Mouse (Mus musculus) gastrocnemius, postnatal 10 days (tissue): ENCODE measurements around the gene Slc16a5. TPM values are rescaled to one million over a fixed set of nuclear protein-coding genes. Genes with fewer than 3 reads are reported as not detected.
"Not testable (repeated sequence)": the region's sequence is repeated elsewhere in the genome, so short reads cannot be mapped to it uniquely, and the experiment has no call there.

ENCODE experiments used
- DNase-seq: peaks from one replicate; pipeline ENCODE4 v3.0.0; 2021; ENCODE audit warnings: mixed read lengths
- total RNA-seq, 2 experiments: library from RNA; stranded (reverse); gene quantifications; 2 replicates each; pipeline ENCODE4 v1.2.3; 2021

Gene Slc16a5
- total RNA-seq, 2 experiments from 2014 or later, result not detected

DNA sequence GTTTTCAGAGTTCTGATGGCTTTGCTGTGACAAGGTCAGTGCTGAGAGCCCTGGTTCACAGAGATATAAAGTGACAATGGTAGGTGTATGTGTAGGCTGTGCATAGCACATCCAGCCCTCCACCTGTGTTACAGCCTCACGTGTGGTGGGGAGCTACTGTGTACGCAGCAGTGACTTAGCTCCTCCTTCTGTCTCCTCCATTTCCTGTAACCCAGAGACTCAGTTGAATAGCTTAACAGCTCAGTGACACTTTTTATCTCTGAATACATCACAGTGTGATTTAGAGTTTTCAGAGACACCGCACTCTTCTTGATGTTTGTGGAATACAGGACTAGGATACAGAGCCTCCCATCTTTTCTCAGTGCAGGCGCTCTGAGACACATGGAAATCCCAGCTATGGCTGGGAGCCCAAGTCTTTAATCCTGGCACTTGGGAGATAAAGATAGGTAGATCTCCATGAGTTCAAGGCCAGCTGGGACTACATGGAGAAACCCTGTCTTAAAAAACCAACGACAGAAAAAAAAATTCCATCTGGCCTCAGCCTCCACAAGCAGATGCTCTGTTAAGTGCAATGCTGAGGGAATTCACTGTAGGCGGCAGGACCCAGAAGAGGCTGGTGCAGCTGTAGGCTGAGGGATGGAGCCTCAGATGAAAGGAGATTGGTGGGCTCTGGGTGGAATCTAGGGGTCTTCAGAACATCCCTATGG lies 19.4 kb downstream of the Slc16a5 start:
- DNase-seq, result no peak

DNA sequence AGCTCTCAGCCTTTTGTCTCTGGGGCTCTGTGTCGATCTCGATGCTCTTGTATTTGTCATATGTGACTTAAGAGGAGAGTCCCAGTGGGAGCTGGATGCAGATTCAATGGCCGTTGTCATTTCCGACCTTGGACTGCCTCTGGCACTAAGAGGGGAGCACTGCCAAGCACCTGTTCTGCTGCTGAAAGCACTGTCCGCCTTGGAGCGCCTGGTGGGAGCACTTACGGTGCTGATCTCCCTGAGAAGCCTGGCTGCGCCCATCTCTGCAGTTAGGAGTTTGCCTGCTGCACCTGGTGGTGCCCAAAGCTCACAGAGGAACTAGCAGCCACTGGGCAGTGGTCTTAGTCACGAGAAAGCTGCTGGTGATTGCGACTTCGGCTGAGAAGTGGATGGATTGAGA lies 21.0 kb downstream of the Slc16a5 start:
- no peak for DNase-seq

DNA sequence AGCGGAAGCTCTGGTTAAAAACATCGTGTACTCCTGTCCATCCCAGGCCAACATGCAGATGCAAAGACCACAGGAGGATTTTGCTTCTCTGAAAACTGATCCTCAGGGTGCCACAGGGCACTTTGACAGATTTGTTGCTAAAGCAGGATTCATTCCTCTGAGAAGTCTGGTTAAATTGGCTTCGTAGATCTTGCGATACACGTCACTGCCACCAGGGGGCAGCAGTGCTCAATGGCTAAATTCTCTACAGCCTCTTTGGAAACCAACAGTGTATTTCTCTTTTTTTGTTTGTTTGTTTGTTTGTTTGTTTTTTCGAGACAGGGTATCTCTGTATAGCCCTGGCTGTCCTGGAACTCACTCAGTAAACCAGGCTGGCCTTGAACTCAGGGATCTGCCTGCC lies 21.5 kb downstream of the Slc16a5 start:
- DNase-seq, result peak; percentile 82

DNA sequence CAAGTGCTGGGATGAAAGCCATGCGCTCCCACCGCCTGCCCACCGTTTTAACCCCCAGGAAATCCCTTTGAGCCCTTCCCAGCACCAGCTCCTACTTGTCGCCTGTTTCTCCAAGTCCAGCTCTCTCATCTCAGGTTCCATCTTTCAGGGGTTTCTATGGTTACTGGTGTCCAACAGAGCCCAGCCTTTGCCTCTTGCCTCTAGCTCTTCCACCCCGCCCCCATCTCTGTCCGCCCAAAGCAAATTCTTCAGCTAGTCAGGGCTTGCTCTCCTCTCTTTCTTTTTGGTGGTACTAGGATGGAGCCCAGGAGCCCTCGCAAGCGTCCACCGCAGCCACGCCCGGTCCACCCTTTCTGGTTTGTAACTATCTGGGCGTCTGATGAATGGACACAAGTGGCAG lies 22.9 kb downstream of the Slc16a5 start:
- no peak for DNase-seq

DNA sequence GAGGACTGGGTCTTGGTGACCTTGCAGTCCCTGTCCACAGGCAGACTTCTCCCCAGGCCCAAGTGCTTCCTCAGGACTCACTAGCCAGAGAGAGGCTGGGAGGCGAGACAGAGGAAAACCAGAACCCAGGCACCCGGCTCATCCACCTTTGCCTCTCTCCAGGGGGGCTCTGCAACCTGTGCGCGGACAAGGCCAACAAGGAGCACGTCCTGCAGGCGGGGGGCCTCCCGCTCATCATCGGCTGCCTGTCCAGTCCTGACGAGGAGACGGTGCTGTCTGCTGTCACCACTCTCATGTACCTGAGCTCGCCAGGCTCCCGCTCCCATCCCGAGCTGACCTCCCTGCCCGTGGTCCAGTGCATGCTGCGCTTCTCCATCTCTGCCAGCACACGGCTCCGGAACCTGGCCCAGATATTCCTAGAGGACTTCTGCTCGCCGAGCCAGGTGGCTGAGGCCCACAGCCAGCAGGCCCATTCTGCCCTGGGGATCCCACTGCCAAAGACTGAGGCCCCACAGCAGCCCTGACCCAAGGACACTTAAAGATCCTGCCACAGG lies 26.4 kb downstream of the Slc16a5 start:
- no peak for DNase-seq

DNA sequence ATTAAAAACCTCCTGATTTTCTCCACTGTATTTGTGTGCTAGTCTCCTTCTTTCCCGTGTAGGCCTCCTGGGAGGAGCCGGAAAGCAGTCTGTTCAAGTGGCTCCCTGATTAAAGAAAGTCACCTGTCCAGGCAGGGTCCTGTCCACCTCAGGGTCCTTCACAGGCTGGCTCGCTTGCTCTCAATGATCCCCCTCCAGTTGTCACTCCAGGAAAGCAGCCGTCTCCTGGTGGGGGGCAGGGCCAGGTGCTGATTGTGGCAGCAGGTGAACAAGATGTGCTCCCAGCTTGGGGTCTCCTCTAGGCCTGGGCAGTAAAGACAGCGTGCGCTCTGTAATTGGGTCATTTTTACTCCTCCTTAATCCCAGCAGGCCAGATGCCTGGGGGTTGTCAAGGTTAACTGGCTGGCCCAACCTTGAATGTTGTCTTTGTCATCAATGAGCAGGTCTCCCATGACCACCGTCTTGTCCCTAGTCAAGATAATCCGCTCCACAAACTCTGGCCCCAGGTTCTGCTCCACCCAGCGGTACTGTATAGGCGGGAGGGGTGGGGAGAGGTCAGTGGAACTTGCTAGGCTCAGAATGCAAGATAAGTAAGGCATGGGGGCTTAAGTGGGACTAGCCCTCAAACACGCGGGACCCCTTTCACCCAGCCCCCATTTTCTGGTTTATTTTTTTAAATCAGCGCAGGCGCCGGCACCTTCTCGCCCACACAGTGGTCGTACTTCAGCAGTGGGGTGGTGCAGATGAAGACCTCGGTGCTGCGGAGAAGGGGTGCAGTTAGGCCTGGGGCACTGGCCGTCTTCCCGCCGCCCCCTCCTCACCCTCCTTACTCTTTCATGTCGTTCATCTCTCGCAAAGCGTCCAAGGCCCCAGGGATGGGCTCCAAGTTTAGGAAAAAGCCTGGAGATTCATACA lies 28.4 kb downstream of the Slc16a5 start:
- no peak for DNase-seq

DNA sequence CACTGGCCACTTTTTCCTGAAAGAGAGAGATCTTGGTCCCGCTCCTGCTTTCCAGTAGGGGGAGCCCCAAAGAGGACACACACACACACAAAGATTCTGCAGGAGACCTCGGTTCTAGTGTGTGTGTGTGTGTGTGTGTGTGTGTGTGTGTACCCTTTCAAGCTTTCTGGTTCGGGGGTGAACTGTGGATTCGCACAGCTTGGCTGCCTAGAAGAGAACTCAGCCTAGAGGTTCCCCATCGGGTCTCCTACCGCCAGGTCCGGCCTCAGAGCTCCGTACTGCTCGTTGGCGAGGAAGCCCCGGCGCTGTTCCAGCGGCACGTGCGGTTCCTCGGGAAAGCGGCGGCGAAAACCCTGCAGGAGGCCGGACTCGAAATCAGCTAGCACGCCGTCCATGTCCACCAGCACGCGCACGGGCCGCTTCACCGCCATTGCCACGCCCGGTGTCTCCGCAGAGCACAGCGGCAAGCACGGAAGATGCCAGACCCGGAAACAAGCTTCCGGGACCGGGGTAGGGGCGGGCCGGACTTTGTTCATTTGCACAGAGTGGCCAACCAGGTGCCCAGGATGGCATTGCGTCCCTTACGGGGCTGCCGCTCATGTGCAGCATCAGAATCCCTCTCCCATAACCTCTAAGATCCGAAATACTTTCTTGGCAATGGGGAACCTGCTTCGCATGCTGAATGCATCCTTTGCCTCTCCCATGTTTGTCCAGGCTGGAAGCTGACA lies 29.2 kb downstream of the Slc16a5 start, which contains the start of gene Nt5c:
Gene Nt5c (minus strand): TSS at position 507 of the 728 bp plus-strand sequence.
- peak; percentile 72 for DNase-seq

DNA sequence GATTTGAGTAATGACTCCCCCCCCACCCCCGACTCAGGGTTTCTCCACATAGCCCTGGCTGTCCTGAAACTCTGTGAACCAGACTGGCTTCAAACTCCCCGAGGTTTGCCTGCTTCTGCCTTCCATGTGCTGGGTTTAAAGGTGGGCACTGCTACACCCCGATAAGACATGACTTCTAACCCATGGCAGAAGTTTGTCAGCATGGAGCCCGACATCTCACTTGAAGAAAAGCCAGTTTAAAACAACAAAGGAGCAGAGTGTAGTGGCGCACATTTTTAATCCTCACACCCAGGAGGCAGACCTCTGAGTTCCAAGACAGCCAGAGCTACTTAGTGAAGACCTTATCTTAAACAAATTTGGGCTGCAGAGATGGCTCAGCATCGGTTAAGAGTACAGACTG lies 30.1 kb downstream of the Slc16a5 start:
- no peak for DNase-seq

DNA sequence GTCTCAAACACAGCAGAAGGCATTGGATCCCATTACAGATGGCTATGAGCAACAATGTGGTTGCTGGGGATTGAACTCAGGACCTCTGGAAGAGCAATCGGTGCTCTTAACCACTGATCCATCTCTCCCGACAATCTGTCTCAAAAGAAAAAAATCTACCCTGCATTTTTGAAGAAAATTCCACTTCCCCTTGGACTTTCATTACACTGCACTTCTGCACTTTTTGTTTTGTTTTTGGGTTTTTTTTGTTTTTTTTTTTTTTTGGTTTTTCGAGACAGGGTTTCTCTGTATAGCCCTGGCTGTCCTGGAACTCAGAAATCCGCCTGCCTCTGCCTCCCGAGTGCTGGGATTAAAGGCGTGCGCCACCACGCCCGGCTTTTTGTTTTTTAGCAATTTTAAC lies 34.3 kb downstream of the Slc16a5 start:
- not testable (repeated sequence) for DNase-seq

DNA sequence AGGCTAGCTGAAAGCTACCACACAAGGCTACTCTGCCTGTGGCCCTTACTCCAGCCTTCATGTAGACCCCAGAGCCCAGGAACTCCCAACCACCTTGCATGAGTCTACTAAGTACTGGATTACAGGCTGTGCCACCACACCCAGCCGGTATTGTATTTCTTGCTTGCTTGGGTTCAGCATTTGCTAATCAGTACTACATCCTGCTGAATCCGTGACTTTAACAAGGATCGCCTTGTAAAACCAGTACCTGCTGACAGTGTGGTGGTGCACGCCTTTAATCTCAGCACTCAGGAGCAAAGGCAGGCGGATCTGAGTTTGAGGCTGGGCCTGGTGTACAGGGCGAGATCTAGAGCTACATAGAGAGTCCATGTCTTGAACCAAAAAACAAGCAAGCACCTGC lies 40.4 kb downstream of the Slc16a5 start:
- no peak for DNase-seq

DNA sequence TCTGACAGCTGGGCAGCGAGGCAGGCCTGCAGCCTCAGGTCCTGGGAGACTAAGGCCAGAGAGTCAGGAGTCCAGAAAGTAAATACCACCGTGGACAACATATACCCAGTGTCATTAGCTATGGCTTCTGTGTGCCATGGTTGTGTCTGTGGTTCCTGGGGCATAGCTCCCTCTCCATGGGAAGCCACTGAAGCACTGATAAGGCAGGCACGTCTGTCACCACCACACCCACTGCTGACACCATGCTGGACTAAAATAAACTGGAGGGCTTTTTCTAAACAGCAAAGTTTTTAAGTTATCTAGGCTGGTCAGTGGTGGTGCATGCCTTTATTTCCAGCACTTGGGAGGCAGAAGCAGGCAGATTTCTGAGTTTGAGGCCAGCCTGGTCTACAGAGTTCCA lies 44.3 kb downstream of the Slc16a5 start:
- no peak for DNase-seq

DNA sequence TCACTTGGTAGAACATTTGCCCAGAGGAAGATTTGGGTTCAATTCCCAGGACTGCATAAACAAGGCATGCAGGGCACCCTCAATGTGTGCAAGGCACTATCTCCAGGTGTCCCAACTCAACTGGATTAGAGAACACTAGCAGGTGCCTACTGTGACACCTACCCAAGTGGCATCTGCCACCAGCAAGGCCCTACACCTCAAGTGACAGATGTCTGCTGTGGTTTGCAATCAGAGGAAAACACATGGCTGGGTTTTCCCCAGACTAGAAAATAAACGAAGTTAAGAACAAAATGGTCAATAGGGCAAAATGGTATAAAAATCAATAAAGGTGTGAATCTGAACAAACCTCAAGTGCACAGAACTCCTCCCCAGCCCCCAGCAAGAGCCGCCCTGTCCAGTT lies 45.8 kb downstream of the Slc16a5 start:
- no peak for DNase-seq

DNA sequence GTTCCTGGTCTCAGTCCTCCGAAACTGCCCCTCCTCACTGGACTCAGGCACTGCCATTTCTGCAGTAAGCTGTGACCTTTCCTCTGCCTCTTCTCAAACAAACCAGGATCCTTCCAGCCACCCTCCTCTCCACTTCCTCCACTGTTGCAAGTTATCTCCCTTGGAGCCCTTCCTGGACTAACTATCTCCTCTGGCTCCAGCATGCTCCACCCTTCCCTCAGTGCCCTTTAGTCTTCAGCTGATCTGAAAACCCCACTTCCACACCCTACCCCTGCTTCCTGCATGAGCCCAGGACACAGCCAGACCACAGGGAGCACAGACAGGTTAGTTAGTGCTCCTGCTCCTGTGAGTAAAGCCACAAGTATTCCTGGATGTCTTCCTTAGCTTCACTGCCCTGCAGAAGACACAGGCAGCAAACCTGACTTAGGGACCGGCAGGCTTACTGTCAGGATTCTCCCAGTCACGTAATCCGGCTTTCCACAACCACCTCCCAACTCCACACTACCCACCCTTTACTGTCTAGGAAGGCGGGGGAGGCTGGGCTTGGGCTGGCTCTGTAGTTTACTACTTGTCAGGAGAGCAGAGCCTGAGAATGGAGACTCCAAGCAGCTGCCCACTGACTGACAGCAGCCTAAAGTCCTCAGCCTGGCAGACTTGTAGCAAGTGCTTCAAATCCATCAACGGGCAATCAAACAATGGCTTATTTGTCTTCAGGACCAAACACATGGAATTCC lies 47.7 kb downstream of the Slc16a5 start:
- DNase-seq, result no peak

DNA sequence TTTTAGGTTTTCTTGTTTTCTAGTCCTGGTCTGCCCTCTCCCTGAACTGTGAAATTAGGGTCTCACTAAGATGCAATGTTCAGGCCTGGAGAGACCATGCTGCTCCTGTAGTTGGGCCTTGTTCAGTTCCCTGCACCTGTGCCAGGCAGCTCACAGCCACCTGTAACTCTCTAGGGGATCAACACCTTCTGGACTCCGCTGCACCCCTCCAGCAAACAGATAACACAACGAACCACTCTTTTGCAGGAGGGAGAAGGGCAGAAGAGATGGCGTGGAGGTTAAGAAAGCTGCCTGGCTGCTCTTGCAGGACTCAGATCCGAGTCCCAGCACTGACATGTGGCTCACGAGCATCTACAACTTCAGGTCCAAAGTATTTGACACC lies 48.2 kb downstream of the Slc16a5 start:
- DNase-seq, result no peak

DNA sequence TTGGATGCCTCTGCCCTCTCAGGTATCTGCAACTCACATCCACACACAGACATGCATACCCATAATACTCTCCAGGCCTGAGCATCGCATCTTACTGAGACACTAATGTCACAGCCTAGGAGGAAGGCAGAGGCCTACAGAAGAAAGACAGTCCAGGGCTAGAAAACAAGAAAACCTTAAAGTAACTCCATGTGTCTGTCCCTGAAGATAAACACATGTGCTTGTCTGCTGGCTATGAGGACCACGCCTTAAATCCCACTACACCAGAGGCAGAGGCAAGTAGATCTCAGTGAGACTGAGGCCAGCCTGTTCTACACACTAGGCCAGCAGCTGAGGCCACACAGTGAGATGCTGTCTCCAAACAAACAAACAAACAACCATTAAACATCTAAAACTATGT lies 48.8 kb downstream of the Slc16a5 start:
- DNase-seq, result no peak

DNA sequence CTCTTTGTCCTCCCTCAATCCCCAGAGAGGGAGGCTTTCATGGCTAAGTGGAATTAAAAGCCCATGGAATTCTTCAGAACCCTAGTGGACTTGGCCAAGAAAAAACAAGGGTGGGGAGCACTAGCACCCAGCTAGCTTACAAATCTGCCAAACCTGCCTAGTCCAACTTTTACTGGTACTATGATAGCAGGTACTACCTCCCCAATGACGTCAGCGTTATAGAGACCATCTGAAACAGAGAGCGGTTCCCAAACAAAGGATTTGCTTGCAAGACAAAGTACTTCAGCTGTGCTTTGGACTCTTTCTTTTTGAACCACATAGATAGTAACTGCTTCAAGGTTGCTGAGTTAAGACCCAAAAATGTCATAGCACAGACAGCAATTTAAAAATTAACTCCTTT lies 49.7 kb downstream of the Slc16a5 start:
- DNase-seq, result no peak

DNA sequence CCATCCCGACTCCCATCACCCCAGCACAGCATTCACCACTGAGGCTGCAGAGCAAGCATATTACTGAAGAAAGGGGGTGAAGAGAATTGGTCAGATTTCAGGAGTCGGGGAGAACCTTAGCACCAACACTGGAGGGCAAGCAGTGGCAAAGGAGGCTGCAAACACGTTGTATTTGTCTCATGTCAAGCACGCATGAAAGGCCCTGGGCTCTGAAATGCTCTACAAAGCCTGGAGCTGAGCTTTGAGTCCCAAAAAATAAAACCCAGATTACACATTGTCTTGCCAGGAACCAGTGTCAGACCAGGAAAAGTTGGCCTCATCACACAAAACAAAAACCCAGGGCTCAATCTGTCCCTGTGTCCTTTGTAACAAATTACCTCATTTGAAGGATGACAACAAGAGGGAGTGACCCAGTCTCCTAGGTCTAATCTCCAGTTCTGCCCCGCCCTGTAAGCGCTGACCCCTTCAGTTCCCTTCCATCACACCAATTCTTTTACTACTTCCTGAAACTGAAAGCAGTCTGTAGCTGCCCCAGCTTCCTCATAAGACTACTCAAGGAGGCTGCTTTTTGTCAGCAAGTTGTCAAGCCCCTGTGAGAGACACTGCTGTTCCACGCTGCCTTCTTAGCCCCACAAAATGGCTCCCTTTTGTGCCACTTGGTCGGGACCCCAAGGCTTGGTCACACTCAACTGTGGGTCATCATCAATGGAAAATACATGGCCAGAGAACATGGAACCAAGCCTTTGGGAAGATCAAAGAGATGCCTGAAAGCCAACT lies 50.3 kb downstream of the Slc16a5 start:
- no peak for DNase-seq

DNA sequence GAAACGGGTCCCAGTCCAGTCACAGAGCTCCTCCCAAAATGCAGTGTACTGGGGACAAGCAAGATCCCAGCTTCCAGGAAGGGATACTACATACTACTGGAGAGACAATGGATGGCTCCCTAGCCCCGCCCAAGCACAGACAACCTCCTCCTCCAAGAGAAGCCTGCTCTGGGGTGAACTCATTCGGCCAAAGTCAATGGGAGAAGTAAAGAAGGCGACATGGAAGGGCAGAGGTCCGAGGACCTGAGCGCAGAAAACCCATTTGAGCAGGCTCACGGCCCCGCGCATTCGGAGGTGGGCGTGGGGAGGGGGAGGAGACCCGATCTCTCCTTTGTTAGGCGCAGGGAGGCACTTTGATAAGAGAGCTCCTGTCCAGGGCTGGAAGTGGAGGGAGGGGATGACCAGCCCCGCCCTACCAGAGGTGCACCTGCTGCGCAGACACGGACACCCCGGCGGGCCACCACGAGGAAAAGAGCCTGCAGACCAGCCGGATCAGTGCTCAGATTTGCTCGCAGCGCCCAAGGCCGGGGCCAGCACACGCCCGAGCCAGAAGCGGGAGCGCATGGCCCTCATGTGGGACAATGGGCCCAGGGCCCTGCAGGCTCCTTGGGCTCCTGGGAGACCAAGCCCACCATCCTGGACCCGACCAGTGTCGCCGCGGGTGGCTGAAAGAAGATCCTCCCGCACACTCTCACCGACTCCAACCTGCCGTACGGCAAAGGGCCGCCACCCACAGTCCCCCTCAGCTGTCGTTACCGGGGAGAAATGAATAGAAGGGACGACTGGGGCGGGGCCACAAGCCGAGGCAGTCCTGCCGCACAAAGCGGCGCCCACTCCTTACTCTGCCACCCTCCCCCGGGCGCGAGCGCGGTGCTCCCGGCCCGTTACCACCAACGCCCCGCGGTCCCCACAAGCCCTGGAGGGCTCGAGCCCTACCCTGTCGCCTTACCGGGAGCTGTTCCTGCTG lies 51.3 kb downstream of the Slc16a5 start:
- DNase-seq, result peak; percentile 55

DNA sequence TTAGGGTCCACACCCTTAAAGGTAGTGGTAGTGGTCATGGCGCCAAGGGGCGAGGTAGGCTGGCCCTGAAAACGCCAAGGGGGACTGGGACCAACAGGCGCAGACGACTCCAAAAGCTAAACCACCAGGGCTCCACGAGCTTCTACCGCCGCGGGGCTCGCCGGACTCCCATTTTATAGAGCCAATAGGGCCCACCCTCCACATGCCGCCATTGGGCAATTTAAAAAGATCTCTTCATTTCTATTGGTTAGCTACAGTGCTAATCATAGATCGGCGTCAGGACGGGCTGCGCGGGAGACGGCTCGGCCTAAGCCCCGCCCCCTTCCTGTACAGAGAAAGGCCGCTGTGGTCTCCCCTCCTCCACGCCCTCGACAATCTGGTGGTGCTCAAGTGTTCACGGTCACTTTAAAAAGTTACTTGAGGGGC lies 52.0 kb downstream of the Slc16a5 start, which contains the start of gene Jpt1:
Gene Jpt1 (minus strand): TSS at position 150 of the 426 bp plus-strand sequence.
- peak; percentile 92 for DNase-seq

DNA sequence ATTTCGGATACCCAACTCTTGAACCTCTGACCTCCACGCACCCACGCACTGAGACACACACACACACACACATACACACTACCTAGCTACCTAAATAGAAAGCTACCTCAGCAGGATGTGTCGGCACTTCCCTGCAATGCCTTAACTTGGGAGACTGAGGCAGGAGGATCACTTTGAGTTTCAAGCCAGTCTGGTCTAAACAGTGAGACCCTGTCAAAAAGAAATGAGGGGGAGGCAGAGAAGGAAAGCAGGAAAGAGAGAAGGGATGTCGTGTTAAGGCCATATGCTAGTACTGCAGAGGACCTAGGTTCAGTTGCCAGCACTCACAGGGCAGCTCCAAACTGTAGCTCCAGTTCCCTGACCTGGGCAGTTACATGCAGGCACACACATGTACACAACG lies 52.7 kb downstream of the Slc16a5 start:
- DNase-seq, result no peak
